Mouse (Mus musculus): ENCODE results near the gene Cst7. TPM values are rescaled to one million over a fixed set of nuclear protein-coding genes. Genes with fewer than 3 reads are reported as not detected.

The Cst7 gene
- polyA plus RNA-seq, 1 experiment from 2014 or later = 0.23 TPM

DNA sequence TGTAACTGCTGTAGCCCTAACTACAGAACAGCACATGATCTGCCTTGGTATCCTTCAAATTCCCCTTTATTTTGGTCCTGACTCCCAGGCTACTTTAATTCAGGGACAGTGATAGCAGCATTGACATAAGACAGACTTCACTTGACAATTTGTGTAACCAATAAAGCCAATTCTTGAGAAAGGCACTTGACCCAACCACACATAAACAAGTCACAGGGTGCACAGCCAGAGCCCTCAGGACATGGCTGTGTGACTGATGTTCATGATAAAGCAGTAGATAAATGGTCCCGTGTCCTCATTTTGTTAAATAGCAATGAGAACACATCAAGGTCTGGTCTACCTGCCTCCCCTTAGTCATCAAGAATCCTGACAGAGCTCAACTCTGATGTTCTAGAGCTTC is 9.4 kb downstream of the Cst7 start:
- no peak overlapping the region for H3K9ac ChIP-seq (ENCODE audit: low read length)
- H3K4me1 ChIP-seq (ENCODE audit: control insufficient read depth, insufficient read depth, low read length) = no peaks in the 10 kb centered on the region
- 87% methylated on average over 1 of the region's 1 CpGs for WGBS
- no peaks in the 10 kb centered on the region for H3K36me3 ChIP-seq (ENCODE audit: control insufficient read depth, insufficient read depth, low read length)
- H3K27ac ChIP-seq (ENCODE audit: low read depth, low read length) = no peak overlapping the region
- no peak overlapping the region for H3K4me3 ChIP-seq (ENCODE audit: low read depth, low read length)
- no peaks in the 10 kb centered on the region for H3K9me3 ChIP-seq (ENCODE audit: control insufficient read depth, low read length)
- H3K4me2 ChIP-seq = no peak overlapping the region
- no peaks in the 10 kb centered on the region for H3K27me3 ChIP-seq (ENCODE audit: control insufficient read depth, insufficient read depth, low read length)
- DNase-seq (ENCODE audit: low spot score, missing footprints) = no peak
- ATAC-seq (ENCODE audit: low FRiP score) = no peak

DNA sequence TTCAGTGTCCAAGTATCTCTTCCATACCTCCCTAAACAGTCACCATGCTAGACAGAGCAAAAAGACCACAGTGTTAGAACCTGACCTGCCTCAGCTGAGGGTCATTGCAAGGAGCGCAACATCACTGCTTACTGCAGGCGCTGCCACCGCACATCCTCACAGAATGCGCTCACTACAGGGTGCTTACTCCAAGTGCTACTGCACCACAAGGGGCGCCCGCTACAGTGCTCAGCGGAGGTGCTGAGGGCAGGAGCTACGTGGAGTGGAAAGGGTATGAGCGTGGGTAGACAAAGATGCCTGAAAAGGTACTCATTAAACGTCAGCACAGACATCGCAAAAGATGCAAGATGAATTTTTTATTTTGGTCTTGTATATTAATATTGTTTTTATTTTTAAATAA is 18.9 kb downstream of the Cst7 start:
- no peak overlapping the region for H3K27ac ChIP-seq (ENCODE audit: low read depth, low read length)
- no peak for ATAC-seq (ENCODE audit: low FRiP score)
- no peak overlapping the region for H3K4me2 ChIP-seq
- no peaks in the 10 kb centered on the region for H3K9me3 ChIP-seq (ENCODE audit: control insufficient read depth, low read length)
- H3K36me3 ChIP-seq (ENCODE audit: control insufficient read depth, insufficient read depth, low read length) = peaks cover 6% of the 10 kb centered on the region; the same call in 1 of the 2 replicates
- no peak overlapping the region for H3K9ac ChIP-seq (ENCODE audit: low read length)
- H3K4me1 ChIP-seq (ENCODE audit: control insufficient read depth, insufficient read depth, low read length) = no peaks in the 10 kb centered on the region
- no peaks in the 10 kb centered on the region for H3K27me3 ChIP-seq (ENCODE audit: control insufficient read depth, insufficient read depth, low read length)
- H3K4me3 ChIP-seq (ENCODE audit: low read depth, low read length) = no peak overlapping the region
- WGBS = 70% methylated on average over 11 of the region's 11 CpGs
- no peak for DNase-seq (ENCODE audit: low spot score, missing footprints)

DNA sequence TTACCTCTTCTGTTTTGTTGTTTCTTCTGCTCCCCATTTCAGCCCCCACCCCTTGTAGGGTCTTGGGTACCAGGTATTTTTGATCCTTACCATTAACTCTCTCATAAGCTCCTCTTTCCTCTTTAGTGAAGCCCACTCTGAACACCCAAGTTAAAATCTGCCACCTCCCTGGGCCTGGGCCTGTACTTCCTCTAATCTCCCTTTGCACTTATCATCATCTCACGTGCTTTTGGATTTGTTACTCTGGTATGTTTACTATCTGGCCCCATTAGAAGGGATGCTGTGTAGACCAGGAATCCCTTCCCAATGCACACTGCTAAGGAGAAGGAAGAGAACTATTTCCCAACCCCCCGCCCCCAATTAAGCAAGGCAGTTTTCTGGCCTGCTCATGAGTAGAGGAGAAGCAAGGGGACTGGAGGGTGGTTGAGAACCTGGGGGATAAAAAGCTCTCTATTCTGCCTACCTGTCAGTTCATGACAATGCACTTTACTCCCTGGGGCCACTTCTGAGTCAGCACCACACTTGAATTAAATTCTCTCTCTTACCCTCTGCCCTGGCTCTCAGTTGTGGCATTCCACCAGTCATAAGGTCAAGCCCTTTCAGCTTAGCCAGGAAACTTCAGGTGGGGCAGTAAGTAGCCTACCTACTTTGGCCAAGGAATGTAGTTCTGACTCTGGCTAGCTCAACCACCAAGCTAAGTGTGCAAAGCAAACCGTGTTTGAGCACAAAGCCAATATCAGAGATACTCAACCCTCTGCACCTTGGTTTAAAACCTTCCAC is 25.4 kb downstream of the Cst7 start:
- H3K36me3 ChIP-seq (ENCODE audit: control insufficient read depth, insufficient read depth, low read length) = 0 out of 2 replicates have a peak, but pooled peaks cover 2% of the 10 kb centered on the region
- H3K9ac ChIP-seq (ENCODE audit: low read length) = no peak overlapping the region
- DNase-seq (ENCODE audit: low spot score, missing footprints) = no peak
- no peaks in the 10 kb centered on the region for H3K4me1 ChIP-seq (ENCODE audit: control insufficient read depth, insufficient read depth, low read length)
- ATAC-seq (ENCODE audit: low FRiP score) = no peak
- no peaks in the 10 kb centered on the region for H3K27me3 ChIP-seq (ENCODE audit: control insufficient read depth, insufficient read depth, low read length)
- no peak overlapping the region for H3K4me2 ChIP-seq
- H3K9me3 ChIP-seq (ENCODE audit: control insufficient read depth, low read length) = no peaks in the 10 kb centered on the region
- no peak overlapping the region for H3K27ac ChIP-seq (ENCODE audit: low read depth, low read length)
- no peak overlapping the region for H3K4me3 ChIP-seq (ENCODE audit: low read depth, low read length)
- 89% methylated on average over 3 of the region's 3 CpGs for WGBS

DNA sequence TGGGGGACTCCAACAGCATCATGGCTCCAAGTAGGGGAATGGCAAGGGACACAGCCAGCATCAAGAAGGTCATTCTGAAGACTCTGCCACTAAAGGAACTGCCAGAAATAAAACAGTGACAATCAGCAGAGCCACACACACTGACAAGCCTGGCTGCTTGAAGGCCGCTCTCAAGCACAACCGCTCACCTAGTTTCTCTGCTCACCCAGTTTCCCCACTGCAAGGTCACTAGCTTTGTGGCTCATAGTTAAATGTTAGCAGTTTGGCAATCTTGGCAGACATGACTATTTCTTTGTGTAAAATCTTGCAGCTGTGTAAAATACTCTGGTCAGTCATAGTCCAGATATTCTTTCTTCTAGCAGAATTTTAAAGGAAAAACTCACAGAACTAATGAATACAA is 30.0 kb downstream of the Cst7 start:
- ATAC-seq (ENCODE audit: low FRiP score) (no peak), DNase-seq (ENCODE audit: low spot score, missing footprints) (no peak)
- H3K4me1 ChIP-seq (ENCODE audit: control insufficient read depth, insufficient read depth, low read length) = no peaks in the 10 kb centered on the region
- H3K9ac ChIP-seq (ENCODE audit: low read length) = no peak overlapping the region
- H3K4me2 ChIP-seq = no peak overlapping the region
- H3K36me3 ChIP-seq (ENCODE audit: control insufficient read depth, insufficient read depth, low read length) = no peaks in the 10 kb centered on the region
- no peak overlapping the region for H3K27ac ChIP-seq (ENCODE audit: low read depth, low read length)
- WGBS = 94% methylated on average over 2 of the region's 2 CpGs
- no peaks in the 10 kb centered on the region for H3K9me3 ChIP-seq (ENCODE audit: control insufficient read depth, low read length)
- no peaks in the 10 kb centered on the region for H3K27me3 ChIP-seq (ENCODE audit: control insufficient read depth, insufficient read depth, low read length)
- H3K4me3 ChIP-seq (ENCODE audit: low read depth, low read length) = no peak overlapping the region

DNA sequence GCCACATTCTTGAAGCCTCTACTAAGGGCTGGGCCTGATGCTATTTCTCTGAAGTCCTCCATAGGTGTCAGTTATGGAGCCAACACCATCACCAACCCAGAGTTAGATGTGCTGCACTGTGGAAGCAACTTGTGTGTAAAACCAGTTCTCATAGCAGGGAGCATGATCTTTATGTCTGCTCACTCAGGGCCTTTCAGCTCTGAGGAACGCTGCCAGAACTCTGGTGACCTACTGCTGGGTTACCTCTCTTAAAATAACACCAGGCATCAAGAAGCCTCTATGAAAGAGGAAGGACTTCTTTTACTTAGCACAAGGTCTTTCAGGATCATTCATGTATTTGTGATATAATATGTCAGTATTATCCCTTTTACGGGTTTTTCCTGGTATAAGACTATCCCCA is 32.0 kb downstream of the Cst7 start:
- WGBS = 88% methylated on average over 2 of the region's 2 CpGs
- Histone ChIP-seq H3K36me3 (ENCODE audit: control insufficient read depth, insufficient read depth, low read length) (no peaks in the 10 kb centered on the region), H3K9me3 (ENCODE audit: control insufficient read depth, low read length) (no peaks in the 10 kb centered on the region), H3K4me1 (ENCODE audit: control insufficient read depth, insufficient read depth, low read length) (peaks cover 2% of the 10 kb centered on the region), H3K9ac (ENCODE audit: low read length) (no peak overlapping the region), H3K4me3 (ENCODE audit: low read depth, low read length) (no peak overlapping the region), H3K27ac (ENCODE audit: low read depth, low read length) (no peak overlapping the region), H3K27me3 (ENCODE audit: control insufficient read depth, insufficient read depth, low read length) (no peaks in the 10 kb centered on the region), H3K4me2 (no peak overlapping the region)
- DNase-seq (ENCODE audit: low spot score, missing footprints) = no peak
- ATAC-seq (ENCODE audit: low FRiP score) = no peak

DNA sequence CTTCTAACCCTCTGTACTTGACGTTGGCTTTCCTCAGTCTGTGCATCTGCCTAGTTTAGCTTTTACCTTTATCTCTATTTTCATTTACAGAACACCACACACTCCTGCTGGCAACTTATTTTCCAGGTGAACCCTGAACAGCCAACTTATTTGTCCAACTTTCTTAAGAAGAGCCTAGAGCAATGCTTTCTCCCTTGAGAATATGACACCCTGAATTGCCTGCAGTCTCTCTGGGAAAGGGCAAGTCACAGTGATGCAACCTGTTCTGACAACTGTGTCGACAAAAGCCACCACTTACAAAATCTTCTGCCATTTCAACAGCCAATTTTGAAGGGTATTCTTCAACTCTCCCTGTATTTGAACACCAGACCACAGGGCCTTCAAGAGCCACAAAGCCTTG is 34.6 kb downstream of the Cst7 start:
- no peak overlapping the region for H3K27ac ChIP-seq (ENCODE audit: low read depth, low read length)
- no peak overlapping the region for H3K9ac ChIP-seq (ENCODE audit: low read length)
- ATAC-seq (ENCODE audit: low FRiP score) (no peak), DNase-seq (ENCODE audit: low spot score, missing footprints) (no peak)
- H3K36me3 ChIP-seq (ENCODE audit: control insufficient read depth, insufficient read depth, low read length) = no peaks in the 10 kb centered on the region
- no peak overlapping the region for H3K4me3 ChIP-seq (ENCODE audit: low read depth, low read length)
- no peak overlapping the region for H3K4me2 ChIP-seq
- H3K27me3 ChIP-seq (ENCODE audit: control insufficient read depth, insufficient read depth, low read length) = no peaks in the 10 kb centered on the region
- no peaks in the 10 kb centered on the region for H3K9me3 ChIP-seq (ENCODE audit: control insufficient read depth, low read length)
- peaks cover 7% of the 10 kb centered on the region for H3K4me1 ChIP-seq (ENCODE audit: control insufficient read depth, insufficient read depth, low read length)
- WGBS = 87% methylated on average over 2 of the region's 2 CpGs

DNA sequence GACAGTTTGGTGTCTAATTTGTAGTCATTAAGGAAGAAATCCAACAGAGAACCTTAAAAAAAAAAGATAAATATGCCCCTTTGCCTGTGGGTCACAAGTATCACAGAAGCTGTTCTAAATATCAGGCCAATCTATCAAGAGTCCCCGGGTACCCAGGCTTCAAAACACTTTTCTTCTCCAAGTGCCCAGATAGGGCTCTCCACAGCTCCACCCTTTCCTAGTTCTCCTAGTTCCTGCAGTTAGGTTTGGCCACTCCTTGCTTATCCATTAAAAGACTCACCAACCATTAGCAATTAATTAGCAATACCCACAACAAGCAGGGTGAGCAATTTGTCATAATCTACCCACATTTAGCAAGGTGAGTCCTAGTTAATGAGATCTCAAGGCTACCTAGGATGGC is 36.9 kb downstream of the Cst7 start:
- 83% methylated on average over 1 of the region's 1 CpGs for WGBS
- no peak overlapping the region; the same call in 1 of the 2 replicates for H3K4me2 ChIP-seq

DNA sequence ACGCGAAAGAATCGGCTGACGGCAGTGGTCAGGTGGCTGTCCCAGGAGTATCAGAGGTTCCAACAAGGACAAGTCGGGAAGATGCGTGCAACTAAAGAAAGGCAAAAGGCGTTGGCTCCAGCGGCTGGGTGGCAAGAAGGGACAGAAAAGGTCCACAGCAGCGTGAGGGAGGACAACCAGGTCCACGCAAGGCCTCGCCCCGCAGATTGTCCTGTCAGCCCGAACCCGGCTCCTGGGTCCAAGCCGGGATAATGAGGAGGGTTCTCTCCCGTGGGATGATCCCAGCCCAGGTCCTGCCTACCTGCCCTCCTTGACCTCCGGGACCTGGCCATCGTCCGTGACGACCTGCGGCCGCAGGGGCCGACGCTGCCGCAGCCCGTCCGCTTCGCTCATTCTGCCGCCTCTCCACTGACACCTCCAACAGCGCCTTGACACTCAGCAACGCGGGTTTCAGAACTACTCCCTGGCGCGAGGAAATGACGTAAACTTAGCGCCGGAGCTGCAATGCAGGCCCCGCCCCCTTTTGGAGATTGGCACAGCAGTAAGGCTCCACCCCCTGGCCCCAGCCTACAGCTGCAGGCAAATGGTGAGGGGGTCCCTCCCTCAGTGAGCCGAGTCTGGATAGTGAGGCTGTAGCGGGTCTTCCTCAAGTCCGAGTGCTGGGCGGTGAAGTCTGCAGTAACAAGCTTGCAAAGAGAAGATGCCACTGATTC is 38.0 kb downstream of the Cst7 start, which contains the start of gene Apmap:
TSS of gene Apmap (minus strand) at position 481 of the 713 bp plus-strand sequence.
- Histone ChIP-seq H3K27ac (ENCODE audit: low read depth, low read length) (no peak within 1 kb of the TSS), H3K27me3 (ENCODE audit: control insufficient read depth, insufficient read depth, low read length) (no peaks in the 10 kb centered on the region), H3K4me3 (ENCODE audit: low read depth, low read length) (peak within 1 kb of the TSS; percentile 66), H3K36me3 (ENCODE audit: control insufficient read depth, insufficient read depth, low read length) (no peaks in the 10 kb centered on the region), H3K4me1 (ENCODE audit: control insufficient read depth, insufficient read depth, low read length) (peaks cover 7% of the 10 kb centered on the region), H3K9ac (ENCODE audit: low read length) (peak within 1 kb of the TSS; percentile 66), H3K4me2 (peak within 1 kb of the TSS; percentile 63), H3K9me3 (ENCODE audit: control insufficient read depth, low read length) (no peaks in the 10 kb centered on the region)
- WGBS = under 1% methylated on average over 42 of the region's 42 CpGs
- peak; percentile 99 for DNase-seq (ENCODE audit: low spot score, missing footprints)
- peak; percentile 99 for ATAC-seq (ENCODE audit: low FRiP score)

More for the DNA sequence above, 36.9 kb downstream of the Cst7 start:
- no peak overlapping the region for H3K4me3 ChIP-seq (ENCODE audit: low read depth, low read length)
- no peaks in the 10 kb centered on the region for H3K36me3 ChIP-seq (ENCODE audit: control insufficient read depth, insufficient read depth, low read length)
- no peak for ATAC-seq (ENCODE audit: low FRiP score)
- H3K9me3 ChIP-seq (ENCODE audit: control insufficient read depth, low read length) = no peaks in the 10 kb centered on the region
- no peak for DNase-seq (ENCODE audit: low spot score, missing footprints)
- peaks cover 7% of the 10 kb centered on the region for H3K4me1 ChIP-seq (ENCODE audit: control insufficient read depth, insufficient read depth, low read length)
- H3K9ac ChIP-seq (ENCODE audit: low read length) = no peak overlapping the region
- H3K27me3 ChIP-seq (ENCODE audit: control insufficient read depth, insufficient read depth, low read length) = no peaks in the 10 kb centered on the region
- H3K27ac ChIP-seq (ENCODE audit: low read depth, low read length) = no peak overlapping the region

DNA sequence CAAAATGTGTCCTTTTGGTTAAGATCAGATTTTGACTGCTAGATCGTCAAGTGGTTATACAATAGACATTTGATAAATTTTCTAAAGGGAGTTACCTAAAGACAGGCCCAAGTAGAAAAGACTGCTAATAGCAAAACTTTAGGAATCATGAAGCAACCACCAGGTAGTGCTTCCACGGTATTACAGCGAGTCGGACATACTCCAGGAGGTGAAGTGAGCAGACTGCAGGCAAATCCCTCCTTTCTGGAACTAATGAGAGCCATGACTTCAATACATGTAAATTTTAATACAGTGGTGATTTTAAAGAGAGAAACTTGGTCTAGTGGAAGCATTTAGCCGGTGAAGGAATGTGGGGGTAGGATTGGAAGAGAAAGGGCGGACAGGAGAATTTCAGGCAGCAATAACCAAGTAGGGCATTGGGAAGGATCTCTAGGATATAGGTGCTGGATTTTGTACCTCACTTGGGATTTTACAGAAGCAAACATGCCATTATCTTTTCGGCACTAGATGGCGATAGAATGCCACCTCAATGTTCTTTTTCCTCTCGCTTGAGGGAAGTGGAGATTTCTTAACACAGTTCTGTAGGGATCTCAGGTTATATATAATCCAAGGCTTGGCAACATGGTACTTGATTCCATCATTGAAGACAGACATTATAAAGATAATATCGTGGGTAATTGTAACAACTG is 38.8 kb downstream of the Cst7 start:
- Histone ChIP-seq H3K9ac (ENCODE audit: low read length) (0 out of 2 replicates have a peak overlapping the region, but pooled peaks have one; percentile 10), H3K4me1 (ENCODE audit: control insufficient read depth, insufficient read depth, low read length) (peaks cover 7% of the 10 kb centered on the region), H3K27ac (ENCODE audit: low read depth, low read length) (no peak overlapping the region), H3K9me3 (ENCODE audit: control insufficient read depth, low read length) (no peaks in the 10 kb centered on the region), H3K4me2 (peak overlapping the region; percentile 63), H3K27me3 (ENCODE audit: control insufficient read depth, insufficient read depth, low read length) (no peaks in the 10 kb centered on the region), H3K4me3 (ENCODE audit: low read depth, low read length) (peak overlapping the region; percentile 66), H3K36me3 (ENCODE audit: control insufficient read depth, insufficient read depth, low read length) (no peaks in the 10 kb centered on the region)
- 1% methylated on average over 10 of the region's 10 CpGs for WGBS
- ATAC-seq (ENCODE audit: low FRiP score) (peak; percentile 74), DNase-seq (ENCODE audit: low spot score, missing footprints) (peak; percentile 97)
